Mouse (Mus musculus): ENCODE data around the gene Car4. TPM values are rescaled to one million over a fixed set of nuclear protein-coding genes. Genes with fewer than 3 reads are reported as not detected.

The Car4 gene
- total RNA-seq (2021) = 10 to 100 TPM; 75.0 to 82.3 TPM

- intact Hi-C loops (cut with DNase I) = no loop called here
- DNase-seq (ENCODE audit: low spot score in 2 of 2) = peak; percentile 60 to 64
These were observed at the start of gene Car4 for GRCm38 (mm10) chr11:84957591-84958270. Gene Car4, plus strand, starts transcription at chr11:84957786.

- intact Hi-C loops (cut with DNase I) = no loop called here
- peak in 1 of 2 experiments; percentile 38 for DNase-seq (ENCODE audit: low spot score in 2 of 2)
These were observed 49.1 kb upstream of the Car4 start for GRCm38 (mm10) chr11:84908480-84908879.

GRCm38 (mm10) chr11:84910411-84910810, 47.2 kb upstream of the Car4 start:
- intact Hi-C loops (cut with DNase I) = no loop called here
- no peak for DNase-seq (ENCODE audit: low spot score in 2 of 2)

GRCm38 (mm10) chr11:84914673-84915072, 42.9 kb upstream of the Car4 start:
- intact Hi-C loops (cut with DNase I) = loop anchor here (5.0 kb wide), 2 partner anchors 78 to 268 kb away; no protein-coding TSS in a partner anchor
- no peak for DNase-seq (ENCODE audit: low spot score in 2 of 2)

- intact Hi-C loops (cut with DNase I) = loop anchor here (2.0 to 5.0 kb wide), 3 partner anchors 35 to 266 kb away; partner anchors contain the start of genes Myo19 and Pigw
- peak; percentile 80 to 87 for DNase-seq (ENCODE audit: low spot score in 2 of 2)
These were observed 41.4 kb upstream of the Car4 start, which contains the start of gene Znhit3 for GRCm38 (mm10) chr11:84916053-84916702. Gene Znhit3, minus strand, starts transcription at chr11:84916366.

GRCm38 (mm10) chr11:84916703-84917300, 40.8 kb upstream of the Car4 start:
- intact Hi-C loops (cut with DNase I) = loop anchor here (2.0 to 5.0 kb wide), 3 partner anchors 36 to 265 kb away; partner anchors contain the start of genes Myo19 and Pigw
- no peak for DNase-seq (ENCODE audit: low spot score in 2 of 2)

GRCm38 (mm10) chr11:84918425-84918824, 39.2 kb upstream of the Car4 start:
- peak; percentile 78 to 86 for DNase-seq (ENCODE audit: low spot score in 2 of 2)
- intact Hi-C loops (cut with DNase I) = loop anchor here (2.0 to 5.0 kb wide), 3 partner anchors 56 to 264 kb away; no protein-coding TSS in a partner anchor

- no peak for DNase-seq (ENCODE audit: low spot score in 2 of 2)
- intact Hi-C loops (cut with DNase I) = loop anchor here (2.0 to 5.0 kb wide), 3 partner anchors 56 to 263 kb away; no protein-coding TSS in a partner anchor
These were observed 38.3 kb upstream of the Car4 start for GRCm38 (mm10) chr11:84919276-84919675.

GRCm38 (mm10) chr11:84919951-84920350, 37.6 kb upstream of the Car4 start:
- no peak for DNase-seq (ENCODE audit: low spot score in 2 of 2)
- intact Hi-C loops (cut with DNase I) = loop anchor here (2.0 to 5.0 kb wide), 3 partner anchors 55 to 262 kb away; no protein-coding TSS in a partner anchor

- no peak for DNase-seq (ENCODE audit: low spot score in 2 of 2)
- intact Hi-C loops (cut with DNase I) = no loop called here
These were observed 36.6 kb upstream of the Car4 start for GRCm38 (mm10) chr11:84920981-84921380.

- intact Hi-C loops (cut with DNase I) = no loop called here
- no peak for DNase-seq (ENCODE audit: low spot score in 2 of 2)
These were observed 25.3 kb upstream of the Car4 start for GRCm38 (mm10) chr11:84932261-84932660.

- DNase-seq (ENCODE audit: low spot score in 2 of 2) = peak; percentile 54 to 56
- intact Hi-C loops (cut with DNase I) = no loop called here
These were observed 18.0 kb upstream of the Car4 start for GRCm38 (mm10) chr11:84939508-84940053.

- intact Hi-C loops (cut with DNase I) = no loop called here
- DNase-seq (ENCODE audit: low spot score in 2 of 2) = no peak
These were observed 17.4 kb upstream of the Car4 start for GRCm38 (mm10) chr11:84940140-84940539.

- intact Hi-C loops (cut with DNase I) = no loop called here
- no peak for DNase-seq (ENCODE audit: low spot score in 2 of 2)
These were observed 13.6 kb upstream of the Car4 start for GRCm38 (mm10) chr11:84943948-84944347.

GRCm38 (mm10) chr11:84944639-84945435, 12.7 kb upstream of the Car4 start:
- DNase-seq (ENCODE audit: low spot score in 2 of 2) = no peak
- intact Hi-C loops (cut with DNase I) = no loop called here

GRCm38 (mm10) chr11:84945841-84946240, 11.7 kb upstream of the Car4 start:
- DNase-seq (ENCODE audit: low spot score in 2 of 2) = no peak
- intact Hi-C loops (cut with DNase I) = no loop called here

GRCm38 (mm10) chr11:84947206-84947605, 10.4 kb upstream of the Car4 start:
- DNase-seq (ENCODE audit: low spot score in 2 of 2) = no peak
- intact Hi-C loops (cut with DNase I) = no loop called here

- intact Hi-C loops (cut with DNase I) = no loop called here
- no peak for DNase-seq (ENCODE audit: low spot score in 2 of 2)
These were observed 9.5 kb upstream of the Car4 start for GRCm38 (mm10) chr11:84948114-84948513.

GRCm38 (mm10) chr11:84948526-84948925, 9.1 kb upstream of the Car4 start:
- intact Hi-C loops (cut with DNase I) = no loop called here
- no peak for DNase-seq (ENCODE audit: low spot score in 2 of 2)
